Mouse (Mus musculus) ES-E14 (cell line): ENCODE data around the gene Unc13b.

ENCODE experiments used
- CHD2 ChIP-seq: IDR thresholded peaks from 2 replicates; pipeline ENCODE4 v1.6.1; 2014; ENCODE audit warnings: mild to moderate bottlenecking, low read depth, low read length, inconsistent platforms
- HCFC1 ChIP-seq: IDR thresholded peaks from 2 replicates; pipeline ENCODE4 v1.6.1; 2012; ENCODE audit warnings: low read length, inconsistent platforms, borderline replicate concordance; ENCODE audit not compliant: insufficient read depth

- TF ChIP-seq CHD2 (no peak), HCFC1 (no peak)
Measured at GRCm38 (mm10) chr4:43267323-43267658, 208.5 kb downstream of the Unc13b start.
